Mouse (Mus musculus): ENCODE data around the gene H2-M2. TPM values are rescaled to one million over a fixed set of nuclear protein-coding genes. Genes with fewer than 3 reads are reported as not detected.

Gene H2-M2
- total RNA-seq (2023) = 1 to 10 TPM; 7.7 to 9.7 TPM

DNA sequence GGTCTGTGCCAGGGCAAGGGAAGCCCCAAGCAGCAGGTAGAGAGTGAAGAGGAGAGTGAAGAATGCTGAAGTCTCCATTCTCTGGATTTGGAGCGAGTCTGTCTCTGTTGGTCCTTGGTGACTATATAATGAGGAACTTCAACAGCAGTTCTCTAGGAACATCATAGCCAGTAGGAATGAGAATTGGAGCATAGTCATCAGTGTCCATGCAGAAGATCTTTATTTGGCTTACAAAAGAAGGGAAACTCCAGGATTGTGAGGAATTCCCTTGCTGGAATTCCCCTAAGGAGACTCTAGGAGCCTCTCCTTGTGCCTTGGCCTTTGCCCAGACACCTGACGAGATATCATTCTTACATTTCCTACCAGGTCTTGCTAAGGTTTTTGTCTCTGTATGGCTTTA, at the start of gene H2-M2:
Gene H2-M2 (minus strand): TSS at position 101 of the 400 bp plus-strand sequence.

DNA sequence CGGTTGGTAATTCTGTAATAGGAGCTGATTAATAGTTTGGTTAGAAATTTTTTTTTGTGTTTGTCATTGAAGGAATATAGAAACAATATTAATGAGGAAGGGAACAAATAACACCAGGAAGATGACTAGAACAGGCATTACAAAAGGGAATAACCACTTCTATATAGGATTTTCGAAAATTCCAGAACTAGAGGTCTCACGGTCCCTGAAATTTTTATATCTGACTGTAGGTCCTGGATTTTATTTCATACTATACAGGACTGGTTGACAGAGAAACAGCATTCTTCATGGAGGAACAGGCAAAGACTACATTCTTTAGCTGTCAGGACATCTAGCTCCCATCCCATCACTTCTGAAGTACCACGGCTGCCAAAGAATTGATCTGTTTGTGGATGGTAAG, 24.4 kb upstream of the H2-M2 start, which contains the start of gene Olfr111:
Gene Olfr111 (plus strand): TSS at position 301 of the 400 bp plus-strand sequence.

DNA sequence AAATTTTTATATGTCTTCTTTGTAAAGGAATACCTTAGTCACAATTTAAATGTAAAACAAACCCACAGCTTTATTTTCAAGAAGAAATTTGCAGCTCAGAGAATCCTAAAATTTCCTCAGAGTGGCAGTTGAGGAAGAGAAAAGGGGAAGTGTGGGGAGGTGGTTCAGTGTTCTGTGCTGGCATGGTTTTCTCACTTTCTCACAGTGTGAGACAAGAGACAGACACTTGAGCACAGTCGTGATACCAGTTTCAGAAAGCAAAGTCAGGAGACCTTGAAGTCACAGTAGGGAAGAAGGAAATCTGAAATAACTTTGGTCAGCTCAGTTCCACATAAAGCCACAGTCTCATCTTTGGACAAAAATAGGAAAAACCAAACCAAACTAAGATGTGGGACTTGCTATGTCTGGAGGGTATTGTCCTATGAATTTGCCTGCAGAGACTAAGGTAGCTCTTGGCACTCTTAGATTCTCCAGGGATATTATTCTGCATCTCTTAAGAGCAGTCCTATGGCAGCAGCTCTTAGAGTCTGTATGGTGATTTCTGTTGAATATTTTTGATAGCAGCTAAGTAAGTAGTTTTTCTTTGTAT, 8.7 kb upstream of the H2-M2 start, which contains the start of gene Olfr110:
Gene Olfr110 (plus strand): TSS at position 539 of the 589 bp plus-strand sequence.

GRCm38 (mm10) chr17:37458616-37459015, 24.7 kb downstream of the H2-M2 start, which contains the start of gene Olfr109:
TSS of gene Olfr109 (plus strand) at chr17:37458916.

DNA sequence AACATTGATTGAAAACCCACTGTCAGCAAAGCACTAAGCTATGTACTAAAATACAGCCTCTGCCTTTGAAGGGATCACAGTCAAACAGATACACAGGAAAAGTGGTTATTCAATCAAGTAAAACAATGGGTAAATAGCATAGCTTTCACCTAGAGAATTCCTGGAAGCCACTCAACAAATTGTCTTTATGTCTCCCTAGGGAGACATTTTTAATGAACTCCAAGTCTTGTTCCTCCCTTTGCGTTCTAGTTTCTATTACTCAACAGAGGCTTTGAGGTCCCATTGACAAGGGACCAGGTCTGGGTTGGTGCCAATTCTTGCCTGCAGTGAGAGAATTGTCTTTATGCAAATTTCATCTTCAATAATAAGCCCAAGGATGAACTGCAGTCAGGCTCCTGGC, 38.2 kb downstream of the H2-M2 start, which contains the start of gene Olfr108:
Gene Olfr108 (plus strand): TSS at position 301 of the 400 bp plus-strand sequence.

Other genes with a start within 250 kb of the H2-M2 start
- not detected for gene Olfr97, start 246.2 kb downstream of the H2-M2 start, total RNA-seq (2023)
- not detected for gene Olfr98, start 219.8 kb downstream of the H2-M2 start, total RNA-seq (2023)
- 10 to 100 TPM; 29.0 to 30.6 TPM for gene H2-M3, start 213.3 kb downstream of the H2-M2 start, total RNA-seq (2023)
- not detected for gene Olfr99, start 200.1 kb downstream of the H2-M2 start, total RNA-seq (2023)
- not detected for gene Olfr101, start 179.2 kb downstream of the H2-M2 start, total RNA-seq (2023)
- gene Olfr102, start 166.5 kb downstream of the H2-M2 start, total RNA-seq (2023) = not detected
- gene Olfr103, start 143.9 kb downstream of the H2-M2 start, total RNA-seq (2023) = not detected
- not detected for gene Olfr104-ps, start 124.0 kb downstream of the H2-M2 start, total RNA-seq (2023)
- gene Olfr105-ps, start 104.5 kb downstream of the H2-M2 start, total RNA-seq (2023) = not detected
- not detected for gene Olfr106-ps, start 93.2 kb downstream of the H2-M2 start, total RNA-seq (2023)
- not detected for gene Olfr107, start 84.3 kb downstream of the H2-M2 start, total RNA-seq (2023)
- gene Olfr108, start 38.1 kb downstream of the H2-M2 start, total RNA-seq (2023) = not detected
- not detected for gene Olfr109, start 24.6 kb downstream of the H2-M2 start, total RNA-seq (2023)
- under 1 TPM in 1 of 2 experiments, not detected in 1; 0.64 TPM for gene Olfr110, start 8.9 kb upstream of the H2-M2 start, total RNA-seq (2023)
- 1 to 10 TPM in 1 of 2 experiments, under 1 TPM in 1; 0.68 to 1.2 TPM for gene Olfr111, start 24.5 kb upstream of the H2-M2 start, total RNA-seq (2023)
- gene Olfr112, start 85.9 kb upstream of the H2-M2 start, total RNA-seq (2023) = not detected
- not detected for gene Olfr113, start 94.1 kb upstream of the H2-M2 start, total RNA-seq (2023)
- gene Olfr114, start 109.2 kb upstream of the H2-M2 start, total RNA-seq (2023) = not detected
- not detected for gene Olfr115, start 143.6 kb upstream of the H2-M2 start, total RNA-seq (2023)
- not detected for gene Olfr116, start 143.6 kb upstream of the H2-M2 start, total RNA-seq (2023)
- not detected for gene Olfr117, start 180.2 kb upstream of the H2-M2 start, total RNA-seq (2023)
- gene Olfr118, start 183.4 kb upstream of the H2-M2 start, total RNA-seq (2023) = not detected
- gene Olfr119, start 213.0 kb upstream of the H2-M2 start, total RNA-seq (2023) = not detected
- gene Olfr120, start 238.3 kb upstream of the H2-M2 start, total RNA-seq (2023) = not detected